Mouse (Mus musculus) macrophage (primary cell): ENCODE measurements at regions not wholly inside any gene's neighbourhood (a gene's known extent, or its start where the extent isn't known, plus 50 kb on each side); places are given as distances from the start of the nearest gene placed in this dataset.

Experiments used
- H3K27ac ChIP-seq: fragments of 350-480 bp; formaldehyde crosslinking; 2 replicates; pipeline ENCODE4 v1.9.0; 2021
- H3K36me3 ChIP-seq: fragments of 350-480 bp; formaldehyde crosslinking; 2 replicates; pipeline ENCODE4 v1.9.0; 2021; ENCODE audit errors: inconsistent target
- H3K4me3 ChIP-seq: fragments of 350-480 bp; formaldehyde crosslinking; 2 replicates; pipeline ENCODE4 v1.9.0; 2021; ENCODE audit errors: inconsistent target
- H3K79me2 ChIP-seq: fragments of 350-480 bp; formaldehyde crosslinking; 2 replicates; pipeline ENCODE4 v1.9.0; 2021; ENCODE audit errors: inconsistent target
- WGBS: methylation state at CpG from one replicate; pipeline ENCODE4 v1.1.7; 2026; ENCODE audit warnings: inconsistent platforms; ENCODE audit not compliant: missing documents; 5-methylcytosine and 5-hydroxymethylcytosine counted together

- no peak overlapping the region for H3K27ac ChIP-seq
- no peaks in the 10 kb centered on the region for H3K36me3 ChIP-seq
- no peak overlapping the region for H3K4me3 ChIP-seq
- H3K79me2 ChIP-seq, result no peaks in the 10 kb centered on the region
- 89% methylated on average over 1 of the region's 1 CpGs for WGBS
Measured at GRCm38 (mm10) chr17:88282711-88283110, 157.8 kb upstream of the Foxn2 start.

DNA sequence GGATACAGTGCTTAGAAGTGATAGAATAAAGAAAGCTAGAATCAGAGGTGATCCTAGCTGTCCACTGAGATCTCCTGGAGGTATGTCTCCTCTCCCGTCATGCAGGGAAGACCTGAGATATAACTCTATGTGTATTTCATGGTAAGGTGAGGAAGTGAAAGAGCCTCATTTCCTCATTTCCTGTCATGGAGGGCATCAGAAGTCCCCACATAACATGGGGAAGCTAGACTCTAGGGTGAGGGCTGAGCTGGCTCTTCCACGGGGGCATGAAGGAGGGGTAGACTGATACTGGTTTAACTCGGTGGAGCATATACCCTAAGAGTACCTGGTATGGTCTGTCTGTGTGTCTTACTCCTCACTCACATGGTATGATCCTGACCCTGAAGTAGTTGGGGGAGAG lies 156.0 kb upstream of the Foxn2 start:
- H3K4me3 ChIP-seq, result no peak overlapping the region
- H3K27ac ChIP-seq, result no peak overlapping the region
- no peaks in the 10 kb centered on the region for H3K79me2 ChIP-seq
- no peaks in the 10 kb centered on the region for H3K36me3 ChIP-seq
- 77% methylated on average over 3 of the region's 3 CpGs for WGBS

DNA sequence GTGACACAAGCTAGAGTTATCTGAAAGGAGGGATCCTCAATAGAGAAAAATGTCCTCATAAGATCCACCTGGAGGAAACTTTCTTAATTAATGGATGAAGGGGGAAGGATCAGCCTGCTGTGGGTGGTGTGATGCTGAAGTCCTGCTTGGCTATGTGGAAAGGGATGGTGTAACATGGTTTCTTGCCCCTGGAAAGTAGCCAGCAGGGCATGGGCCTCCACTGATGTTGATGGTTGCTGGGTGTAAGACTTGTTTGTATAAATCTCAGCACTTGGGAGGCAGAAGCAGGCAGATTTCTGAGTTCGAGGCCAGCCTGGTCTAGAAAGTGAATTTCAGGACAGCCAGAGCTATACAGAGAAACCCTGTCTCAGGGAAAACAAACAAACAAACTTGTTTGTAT lies 152.7 kb upstream of the Foxn2 start:
- H3K79me2 ChIP-seq, result no peaks in the 10 kb centered on the region
- no peak overlapping the region for H3K27ac ChIP-seq
- no peak overlapping the region for H3K4me3 ChIP-seq
- H3K36me3 ChIP-seq, result no peaks in the 10 kb centered on the region
- WGBS, result 56% methylated on average over 1 of the region's 1 CpGs

DNA sequence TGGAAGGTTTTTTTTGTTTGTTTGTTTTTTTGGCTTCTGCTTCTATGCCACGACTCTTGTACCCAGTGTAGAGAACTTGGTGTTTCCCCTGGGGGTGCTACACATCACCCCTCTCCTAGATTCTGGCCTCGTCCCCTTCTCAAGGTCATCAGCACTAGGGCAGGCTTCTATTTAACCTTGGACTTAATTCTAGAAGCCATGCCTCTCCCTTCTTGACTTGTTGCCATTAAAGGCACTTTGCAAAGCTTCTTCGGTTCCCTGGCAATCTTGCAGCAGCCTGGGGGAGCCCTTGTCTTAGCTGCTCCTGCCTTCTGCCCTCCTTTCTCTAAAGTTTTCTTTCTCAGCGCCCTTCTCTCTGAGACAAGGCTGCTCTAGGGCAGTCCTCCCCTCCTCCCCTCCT lies 143.0 kb upstream of the Foxn2 start:
- H3K4me3 ChIP-seq, result no peak overlapping the region
- no peaks in the 10 kb centered on the region for H3K79me2 ChIP-seq
- WGBS, result 60% methylated on average over 3 of the region's 4 CpGs
- no peak overlapping the region for H3K27ac ChIP-seq
- H3K36me3 ChIP-seq, result no peaks in the 10 kb centered on the region

- Histone ChIP-seq H3K4me3 (no peak overlapping the region), H3K79me2 (no peaks in the 10 kb centered on the region), H3K36me3 (no peaks in the 10 kb centered on the region), H3K27ac (no peak overlapping the region)
- 71% methylated on average over 2 of the region's 2 CpGs for WGBS
Measured at GRCm38 (mm10) chr17:88303991-88304390, 136.5 kb upstream of the Foxn2 start.

DNA sequence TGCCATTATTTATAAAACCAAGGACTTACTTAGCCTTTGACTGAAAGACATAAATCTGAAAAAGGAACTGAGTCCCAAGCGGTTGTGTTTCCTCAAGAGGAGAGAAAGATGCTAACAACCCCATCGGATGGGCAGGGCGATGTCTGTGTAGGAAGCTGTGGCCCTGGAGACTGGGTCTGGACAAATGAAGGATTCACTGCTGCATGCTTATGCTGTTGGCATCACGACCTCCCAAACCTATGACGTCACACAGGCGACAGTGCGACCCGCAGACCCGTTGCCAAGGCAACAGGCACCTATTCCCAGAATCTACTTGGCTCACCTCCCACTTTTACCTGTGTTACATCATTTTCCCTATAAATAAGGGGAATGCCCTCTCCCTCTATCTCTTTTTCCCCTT lies 135.3 kb upstream of the Foxn2 start:
- 88% methylated on average over 9 of the region's 9 CpGs for WGBS
- no peak overlapping the region for H3K4me3 ChIP-seq
- no peaks in the 10 kb centered on the region for H3K79me2 ChIP-seq
- no peak overlapping the region for H3K27ac ChIP-seq
- no peaks in the 10 kb centered on the region for H3K36me3 ChIP-seq

GRCm38 (mm10) chr17:88306325-88306724 lies 134.2 kb upstream of the Foxn2 start:
- H3K36me3 ChIP-seq, result no peaks in the 10 kb centered on the region
- H3K4me3 ChIP-seq, result no peak overlapping the region
- H3K27ac ChIP-seq, result no peak overlapping the region
- WGBS, result 88% methylated on average over 9 of the region's 9 CpGs
- no peaks in the 10 kb centered on the region for H3K79me2 ChIP-seq

- 84% methylated on average over 3 of the region's 4 CpGs for WGBS
- no peaks in the 10 kb centered on the region for H3K36me3 ChIP-seq
- no peak overlapping the region for H3K27ac ChIP-seq
- H3K79me2 ChIP-seq, result no peaks in the 10 kb centered on the region
- H3K4me3 ChIP-seq, result no peak overlapping the region
Measured at GRCm38 (mm10) chr17:88307082-88307481, 133.4 kb upstream of the Foxn2 start.

GRCm38 (mm10) chr17:88307826-88308225 lies 132.7 kb upstream of the Foxn2 start:
- no peaks in the 10 kb centered on the region for H3K79me2 ChIP-seq
- H3K36me3 ChIP-seq, result no peaks in the 10 kb centered on the region
- H3K4me3 ChIP-seq, result no peak overlapping the region
- 89% methylated on average over 9 of the region's 9 CpGs for WGBS
- H3K27ac ChIP-seq, result no peak overlapping the region

DNA sequence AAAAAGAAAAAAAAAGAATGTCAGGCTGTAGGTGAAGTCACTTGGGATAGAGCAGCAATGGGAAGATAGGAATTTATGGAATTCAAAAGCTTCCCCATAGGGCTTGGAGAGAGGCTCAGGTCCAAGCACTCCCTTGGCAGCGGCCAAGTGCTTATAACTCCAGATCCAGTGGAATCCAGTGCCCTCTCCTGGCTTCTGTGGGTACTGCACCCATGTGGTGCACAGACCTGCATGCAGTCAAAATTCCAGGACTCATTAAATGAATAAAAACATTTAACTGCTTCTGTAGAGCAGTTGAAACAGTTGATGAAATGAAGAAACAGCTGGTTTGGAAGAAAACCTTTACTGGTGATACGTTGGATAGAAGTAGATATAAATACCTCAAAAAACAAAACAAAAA lies 127.6 kb upstream of the Foxn2 start:
- no peaks in the 10 kb centered on the region for H3K36me3 ChIP-seq
- no peaks in the 10 kb centered on the region for H3K79me2 ChIP-seq
- H3K27ac ChIP-seq, result no peak overlapping the region
- no peak overlapping the region for H3K4me3 ChIP-seq
- 100% methylated on average over 2 of the region's 2 CpGs for WGBS

GRCm38 (mm10) chr17:88316213-88316967 lies 124.1 kb upstream of the Foxn2 start:
- no peaks in the 10 kb centered on the region for H3K36me3 ChIP-seq
- no peak overlapping the region for H3K4me3 ChIP-seq
- H3K27ac ChIP-seq, result no peak overlapping the region
- 83% methylated on average over 8 of the region's 15 CpGs for WGBS
- no peaks in the 10 kb centered on the region for H3K79me2 ChIP-seq

DNA sequence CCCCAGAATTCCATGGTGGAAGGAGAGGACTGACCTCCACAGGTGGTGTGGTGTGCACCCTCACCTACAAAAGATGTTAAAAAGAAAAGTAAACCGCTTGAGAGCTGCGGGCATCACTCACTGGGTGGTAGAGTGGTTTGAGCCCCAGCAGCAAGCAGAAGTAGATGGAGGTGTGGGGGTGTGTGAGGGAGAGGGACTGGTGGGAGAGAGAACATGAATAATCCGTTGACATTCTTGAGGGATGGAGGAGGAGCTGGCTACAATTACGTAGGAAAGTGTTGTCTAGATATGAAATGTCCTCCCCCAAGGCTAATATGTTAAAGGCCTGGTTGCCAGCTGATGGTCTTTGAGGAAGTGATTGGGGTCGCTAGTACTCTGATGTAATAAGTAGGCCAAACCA lies 123.2 kb upstream of the Foxn2 start:
- no peaks in the 10 kb centered on the region for H3K79me2 ChIP-seq
- no peak overlapping the region for H3K4me3 ChIP-seq
- 95% methylated on average over 5 of the region's 5 CpGs for WGBS
- no peak overlapping the region for H3K27ac ChIP-seq
- no peaks in the 10 kb centered on the region for H3K36me3 ChIP-seq

GRCm38 (mm10) chr17:88317806-88318205 lies 122.7 kb upstream of the Foxn2 start:
- H3K27ac ChIP-seq, result no peak overlapping the region
- H3K4me3 ChIP-seq, result no peak overlapping the region
- WGBS, result 97% methylated on average over 7 of the region's 7 CpGs
- H3K36me3 ChIP-seq, result no peaks in the 10 kb centered on the region
- H3K79me2 ChIP-seq, result no peaks in the 10 kb centered on the region

- no peak overlapping the region for H3K27ac ChIP-seq
- H3K4me3 ChIP-seq, result no peak overlapping the region
- no peaks in the 10 kb centered on the region for H3K79me2 ChIP-seq
- H3K36me3 ChIP-seq, result no peaks in the 10 kb centered on the region
- WGBS, result 89% methylated on average over 16 of the region's 16 CpGs
Measured at GRCm38 (mm10) chr17:88318207-88318791, 122.2 kb upstream of the Foxn2 start.

DNA sequence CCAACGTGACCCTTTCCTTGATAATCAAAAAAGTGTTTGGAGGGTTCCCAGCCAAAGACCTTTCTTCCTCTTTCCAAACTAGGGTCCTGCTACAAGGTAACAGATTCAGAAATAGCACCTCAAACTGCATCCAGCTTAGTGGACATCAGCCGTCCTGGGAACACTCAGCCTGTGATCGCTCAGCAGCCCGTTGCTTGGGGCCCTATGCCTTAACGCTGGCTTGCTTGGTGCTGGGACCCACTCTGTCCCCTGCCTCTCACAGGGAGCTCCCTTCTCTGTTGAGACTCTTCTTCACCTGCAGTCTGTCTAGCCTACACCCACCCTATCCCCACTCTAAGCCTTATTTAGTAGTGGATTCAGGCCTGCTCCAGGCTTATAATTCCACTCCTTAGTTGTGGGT lies 121.6 kb upstream of the Foxn2 start:
- Histone ChIP-seq H3K4me3 (no peak overlapping the region), H3K27ac (no peak overlapping the region), H3K36me3 (no peaks in the 10 kb centered on the region), H3K79me2 (no peaks in the 10 kb centered on the region)
- WGBS, result 89% methylated on average over 5 of the region's 5 CpGs

- no peak overlapping the region for H3K4me3 ChIP-seq
- H3K36me3 ChIP-seq, result no peaks in the 10 kb centered on the region
- H3K27ac ChIP-seq, result no peak overlapping the region
- 94% methylated on average over 1 of the region's 1 CpGs for WGBS
- no peaks in the 10 kb centered on the region for H3K79me2 ChIP-seq
Measured at GRCm38 (mm10) chr17:88320686-88321085, 119.8 kb upstream of the Foxn2 start.
